ENCODE assay signal across 7 mouse cellular contexts in the genomic region with DNA sequence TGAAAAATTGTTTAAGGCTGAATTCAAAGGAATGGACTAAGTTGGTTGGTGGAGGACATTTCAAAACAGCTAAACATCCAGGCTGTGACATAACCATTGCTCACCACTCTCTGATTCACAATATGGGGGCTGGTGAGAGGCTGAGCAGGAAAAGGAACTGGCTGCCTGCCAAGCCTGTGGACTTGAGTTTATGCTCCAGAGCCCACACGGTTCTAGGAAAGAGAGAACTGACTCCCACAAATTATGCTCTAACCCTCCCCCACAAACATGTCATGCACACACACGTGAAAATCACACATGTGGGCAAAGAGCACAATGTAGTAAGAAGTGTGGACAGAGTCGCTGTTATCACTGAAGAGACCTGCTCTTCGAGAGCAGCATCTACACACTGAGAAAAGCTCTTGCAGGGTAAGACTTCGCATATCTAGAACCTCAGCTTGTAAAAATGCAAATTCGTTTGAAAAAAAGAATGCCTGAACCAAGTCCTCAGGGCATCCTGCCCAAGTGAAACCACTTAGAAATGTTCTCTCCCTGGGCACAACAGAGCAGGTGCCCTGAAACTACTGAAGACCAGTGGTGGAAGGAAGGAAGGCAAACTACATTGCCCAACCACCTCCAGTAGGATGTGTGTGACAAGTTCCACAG.
A peak's percentile ranks its signal among the peaks of the same experiment; 100 is the strongest.
DNase-seq lines count a peak whose midpoint lies in the region.

No protein-coding gene starts in this region.

- intact Hi-C loops in heart, postnatal 25 days (cut with DNase I) = no loop called here

- peak; percentile 47 for DNase-seq in 3134 (ENCODE audit: extremely low read depth, insufficient read length, low spot score)
- peak; percentile 69 for DNase-seq in 416B (ENCODE audit: low read depth)
- DNase-seq in frontal cortex, postnatal 10 days (ENCODE audit: low spot score in 2 of 2) = peak; percentile 20 to 29
- DNase-seq in left cerebral cortex, adult 18-20 months (ENCODE audit: low spot score in 2 of 2) = peak; percentile 86 to 89
- no peak for DNase-seq in thymus, adult 18-20 months
- no peak for DNase-seq in B cell, adult 2 months
- no peak for DNase-seq in heart, postnatal 25 days (ENCODE audit: low spot score)

Comparison
In these comparisons a context has a peak if more than half of its experiments do, and no peak if none do; other contexts are left out.
1. DNase-seq: peak in 3134 (single experiment), 416B (single experiment), frontal cortex, postnatal 10 days (2 of 2) and left cerebral cortex, adult 18-20 months (2 of 2); none in thymus, adult 18-20 months (0 of 2), B cell, adult 2 months (0 of 2) and heart, postnatal 25 days (single experiment).